Mouse (Mus musculus): ENCODE measurements around the gene C87436.
A peak's percentile ranks its signal among the peaks of the same experiment; 100 is the strongest.

The C87436 gene

DNA sequence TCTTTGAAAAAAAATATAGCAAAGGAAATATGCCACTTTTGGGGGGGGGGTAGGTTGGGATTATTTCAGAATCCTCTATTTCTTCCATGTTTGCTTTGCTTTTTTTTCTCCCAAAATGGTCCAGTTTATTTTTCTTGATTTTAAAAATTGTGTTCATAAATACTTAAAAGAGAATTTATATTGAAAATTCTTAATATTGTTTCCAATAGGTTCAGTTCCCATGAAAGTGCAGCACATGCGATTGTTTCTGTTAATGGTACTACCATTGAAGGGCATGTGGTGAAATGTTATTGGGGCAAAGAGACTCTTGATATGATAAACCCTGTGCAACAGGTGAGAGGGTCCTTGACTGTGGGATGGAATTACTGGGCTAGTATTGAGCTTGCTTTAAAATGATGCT lies 11.8 kb upstream of the C87436 start, which contains the start of gene Gm44790:
Gene Gm44790, plus strand, starts transcription at position 301 of the 400 bp plus-strand sequence.
- DNase-seq (ENCODE audit: low spot score in 2 of 2) = no peak

DNA sequence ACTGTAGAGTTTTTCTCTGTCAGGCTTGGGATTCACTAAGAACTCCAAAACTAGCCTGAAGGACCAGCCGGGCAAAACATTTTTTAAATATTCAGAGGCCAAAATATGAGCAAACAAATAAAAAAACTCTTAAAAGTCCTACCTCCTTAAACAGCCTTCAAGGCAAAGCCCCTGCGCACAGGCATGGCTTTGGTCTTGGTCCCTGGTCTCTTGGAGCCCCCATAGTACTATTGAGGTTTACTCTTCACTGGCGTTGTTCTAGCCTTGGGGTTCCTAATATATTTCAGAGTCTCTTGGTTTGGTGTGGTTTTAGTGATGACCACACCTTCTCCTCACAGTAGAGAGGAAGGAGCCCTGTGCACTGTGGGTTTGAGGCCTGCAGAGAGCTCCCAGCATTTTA lies 6.6 kb upstream of the C87436 start:
- no peak for DNase-seq (ENCODE audit: low spot score in 2 of 2)

DNA sequence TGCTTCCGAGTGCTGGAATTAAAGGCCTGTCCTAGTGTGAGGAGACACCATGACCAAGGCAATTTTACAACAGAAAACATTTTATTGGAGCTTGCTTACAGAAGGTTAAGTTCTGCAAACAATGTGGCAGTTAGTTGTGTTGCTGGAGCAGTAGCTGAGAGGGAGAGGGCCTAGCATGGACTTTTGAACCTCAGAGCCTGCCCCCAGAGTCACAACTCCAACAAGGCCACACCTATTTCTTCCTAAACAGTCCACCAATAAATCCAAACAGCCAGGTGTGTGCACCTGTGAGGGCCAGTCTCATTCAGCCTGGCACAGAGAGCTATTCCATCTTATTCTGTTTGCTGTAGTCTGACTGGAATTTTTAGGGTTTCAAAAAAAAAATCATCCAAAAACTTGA lies 4.5 kb upstream of the C87436 start:
- DNase-seq (ENCODE audit: low spot score in 2 of 2) = no peak

DNA sequence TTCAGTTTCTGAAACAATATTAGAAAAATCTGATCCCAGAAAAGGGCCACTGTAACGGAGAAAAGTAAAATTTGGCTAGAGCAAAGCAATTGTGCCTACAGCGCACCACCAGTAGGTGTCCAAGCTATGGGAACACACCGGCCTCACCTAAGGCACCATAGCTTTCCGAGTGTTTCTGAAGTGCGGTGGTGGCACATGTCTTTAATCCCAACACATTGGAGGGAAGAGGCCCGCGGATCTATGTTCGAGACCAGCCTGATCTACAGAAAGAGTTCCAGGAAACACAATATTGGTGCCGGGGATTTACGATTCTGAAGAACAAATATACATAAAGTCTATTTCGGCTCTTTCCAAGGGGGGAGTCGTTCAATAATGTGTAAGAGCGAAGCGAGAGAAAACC lies 463 bp upstream of the C87436 start:
- peak; percentile 47 to 63 for DNase-seq (ENCODE audit: low spot score in 2 of 2)

DNA sequence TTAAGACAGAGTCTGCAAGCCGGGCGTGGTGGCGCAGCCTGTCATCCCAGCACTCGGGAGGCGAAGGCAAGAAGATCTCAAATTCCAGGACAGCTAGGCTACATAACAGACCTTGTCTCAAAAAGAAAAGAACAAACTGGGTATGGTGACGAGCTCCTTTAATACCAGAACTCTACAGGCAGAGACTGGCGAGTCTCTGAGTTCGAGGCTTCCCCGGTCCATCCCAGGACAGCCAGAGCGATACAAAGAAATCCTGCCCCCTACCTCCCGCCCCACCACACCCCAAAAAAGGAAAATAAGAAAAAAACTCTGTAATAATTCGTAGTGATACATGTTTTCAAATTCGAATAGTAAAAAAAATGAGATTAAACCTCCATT lies 934 bp downstream of the C87436 start:
- DNase-seq (ENCODE audit: low spot score in 2 of 2) = no peak

DNA sequence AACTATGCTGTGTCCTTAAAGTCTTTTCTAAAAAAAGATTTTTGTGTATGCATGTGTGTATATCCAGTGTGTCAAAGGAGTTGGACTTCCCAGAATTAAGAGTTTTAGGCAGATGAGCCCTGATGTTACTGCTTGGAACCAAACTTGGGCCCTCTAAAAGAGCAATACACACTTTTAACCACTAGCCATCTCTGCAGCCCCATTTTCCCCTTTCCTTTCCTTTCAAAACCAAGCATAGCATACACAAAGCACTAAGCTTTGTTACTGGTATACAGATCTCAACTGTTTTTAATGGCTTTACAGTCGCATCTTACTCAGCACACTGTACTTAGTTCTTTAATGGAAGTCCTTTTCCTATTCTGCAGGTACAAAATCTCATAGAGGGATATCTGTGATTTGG lies 1.4 kb downstream of the C87436 start:
- DNase-seq (ENCODE audit: low spot score in 2 of 2) = no peak

DNA sequence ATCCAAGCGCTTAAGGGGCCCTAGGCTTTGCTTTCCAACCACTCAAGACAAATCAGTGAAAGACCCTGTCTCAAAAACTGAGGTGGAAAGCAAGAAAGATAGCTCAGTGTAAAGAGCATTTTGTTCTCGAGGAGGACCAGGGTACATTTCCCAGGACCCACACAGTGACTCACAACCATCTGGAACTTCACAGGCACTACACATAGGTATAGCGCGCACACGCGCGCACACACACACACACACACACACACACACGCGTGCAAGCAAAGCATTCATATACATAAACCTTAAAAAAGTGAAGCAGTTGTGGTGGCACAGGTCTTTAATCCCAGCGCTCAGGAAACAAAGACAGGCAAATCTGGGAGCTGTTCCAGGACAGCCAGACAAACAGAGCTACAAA lies 3.4 kb downstream of the C87436 start:
- no peak for DNase-seq (ENCODE audit: low spot score in 2 of 2)

DNA sequence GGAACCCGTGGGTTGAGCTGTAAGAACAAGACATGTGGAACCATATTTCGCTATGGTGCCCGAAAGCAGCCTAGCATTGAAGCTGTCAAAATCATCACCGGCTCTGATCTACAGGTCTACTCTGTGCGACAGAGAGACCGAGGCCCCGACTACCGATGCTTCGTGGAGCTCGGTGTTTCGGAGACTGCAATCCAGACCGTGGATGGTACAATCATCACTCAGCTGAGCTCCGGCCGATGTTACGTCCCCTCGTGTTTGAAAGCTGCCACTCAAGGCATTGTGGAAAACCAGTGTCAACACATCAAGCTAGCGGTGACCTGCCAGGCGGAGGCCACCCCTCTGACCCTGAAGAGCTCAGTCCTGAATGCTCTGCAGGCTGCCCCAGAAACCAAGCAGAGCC lies 7.4 kb downstream of the C87436 start:
- no peak for DNase-seq (ENCODE audit: low spot score in 2 of 2)

DNA sequence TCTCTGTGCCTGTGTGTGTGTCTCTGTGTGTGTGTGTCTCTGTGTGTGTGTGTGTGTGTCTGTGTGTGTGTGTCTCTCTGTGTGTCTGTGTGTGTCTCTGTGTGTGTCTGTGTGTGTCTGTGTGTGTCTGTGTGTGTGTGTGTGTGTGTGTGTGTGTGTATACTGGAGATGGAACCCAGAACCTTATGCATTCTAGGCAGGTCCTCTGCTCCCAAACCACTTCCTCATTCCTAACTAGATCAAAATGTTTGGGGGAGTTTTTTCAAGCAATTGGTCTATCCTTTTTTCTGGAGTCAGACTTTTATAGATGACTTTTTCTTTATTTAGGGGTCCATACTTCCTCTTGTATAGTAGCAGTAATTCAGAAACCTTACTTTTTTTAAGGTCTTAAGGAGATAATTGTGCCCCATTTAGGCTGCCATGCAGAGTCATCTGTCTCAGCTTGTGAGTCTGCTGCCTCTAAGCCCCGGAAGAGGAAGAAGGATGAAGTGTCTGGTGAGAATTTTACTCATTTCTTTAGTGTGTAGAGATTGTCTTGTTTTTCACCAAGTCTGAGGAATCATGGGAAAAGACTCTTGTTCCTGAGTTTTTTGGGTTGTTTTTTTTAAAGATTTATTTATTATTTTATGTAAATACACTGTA lies 8.9 kb downstream of the C87436 start:
- DNase-seq (ENCODE audit: low spot score in 2 of 2) = no peak

DNA sequence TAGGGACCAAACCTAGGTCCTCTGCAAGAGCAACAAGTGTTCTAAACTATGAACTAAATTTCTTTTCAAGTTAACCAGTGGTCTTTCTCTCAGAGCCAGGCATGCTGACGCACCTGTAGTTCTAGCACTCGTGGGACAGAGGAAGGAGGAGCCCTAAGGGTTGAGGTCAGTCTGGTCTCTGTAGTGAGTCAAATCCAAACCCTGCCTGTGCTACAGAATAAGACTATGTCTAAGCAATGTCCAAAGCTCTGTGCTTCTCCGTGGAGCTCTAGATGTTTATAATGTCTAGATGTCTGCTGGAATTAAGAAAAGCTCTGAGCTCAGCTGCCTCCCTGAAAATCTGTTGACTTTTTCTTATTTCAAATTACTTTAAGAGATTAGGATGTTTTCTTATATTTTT lies 18.6 kb downstream of the C87436 start:
- no peak for DNase-seq (ENCODE audit: low spot score in 2 of 2)

DNA sequence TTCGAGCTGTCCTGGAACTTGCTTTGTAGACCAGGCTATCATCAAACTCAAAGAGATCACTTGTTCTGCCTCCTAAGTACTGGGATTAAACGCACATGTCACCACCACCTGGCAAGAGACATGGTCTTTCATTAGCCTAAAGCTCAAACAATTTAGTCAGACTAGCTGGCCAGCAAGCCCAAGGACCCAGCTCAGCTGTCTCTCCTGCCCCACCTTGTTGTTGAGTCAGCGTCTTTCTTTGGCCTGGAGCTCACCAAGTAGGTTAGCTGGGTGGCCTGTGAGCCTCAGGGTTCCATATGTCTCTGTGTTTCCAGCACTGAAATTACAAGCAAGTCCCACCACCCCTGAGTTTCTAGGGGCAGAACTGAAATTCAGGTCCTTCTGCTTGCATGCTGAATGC lies 24.9 kb downstream of the C87436 start:
- DNase-seq (ENCODE audit: low spot score in 2 of 2) = no peak

DNA sequence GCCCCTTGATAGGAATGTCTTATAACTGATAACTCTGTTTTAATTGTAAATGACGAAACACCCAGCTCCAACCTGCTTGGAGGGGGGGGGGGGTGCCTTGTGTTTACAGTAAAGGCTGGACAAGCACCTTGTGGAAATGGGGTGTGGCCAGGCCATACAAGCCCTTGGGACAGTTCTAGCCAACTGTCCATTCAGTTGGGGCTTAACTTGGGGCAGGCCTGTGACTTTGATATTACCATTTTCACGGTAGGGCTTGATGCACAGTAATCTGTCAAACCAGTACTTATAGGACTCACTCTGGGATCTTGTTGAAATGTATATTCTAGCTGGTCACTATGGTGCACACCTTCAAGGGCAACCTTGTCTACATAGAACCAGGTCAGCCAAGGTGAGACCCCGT lies 33.1 kb downstream of the C87436 start:
- no peak for DNase-seq (ENCODE audit: low spot score in 2 of 2)

DNA sequence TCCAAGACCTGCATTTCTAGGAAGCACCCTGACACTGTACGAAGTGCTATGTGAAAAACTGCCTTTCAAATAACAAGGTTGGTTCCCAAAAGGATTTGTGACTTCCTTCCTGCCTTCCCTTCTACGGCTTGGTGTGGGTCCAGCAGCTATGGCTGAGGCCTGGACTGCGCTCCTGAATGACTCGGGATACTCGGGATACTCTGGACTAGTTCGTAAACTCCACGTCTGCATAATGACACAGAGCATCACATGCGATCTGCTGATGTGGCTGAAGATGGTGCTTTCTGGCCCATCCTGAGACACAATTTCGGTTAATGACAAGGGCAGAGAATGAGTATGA lies 33.6 kb downstream of the C87436 start:
- DNase-seq (ENCODE audit: low spot score in 2 of 2) = no peak

DNA sequence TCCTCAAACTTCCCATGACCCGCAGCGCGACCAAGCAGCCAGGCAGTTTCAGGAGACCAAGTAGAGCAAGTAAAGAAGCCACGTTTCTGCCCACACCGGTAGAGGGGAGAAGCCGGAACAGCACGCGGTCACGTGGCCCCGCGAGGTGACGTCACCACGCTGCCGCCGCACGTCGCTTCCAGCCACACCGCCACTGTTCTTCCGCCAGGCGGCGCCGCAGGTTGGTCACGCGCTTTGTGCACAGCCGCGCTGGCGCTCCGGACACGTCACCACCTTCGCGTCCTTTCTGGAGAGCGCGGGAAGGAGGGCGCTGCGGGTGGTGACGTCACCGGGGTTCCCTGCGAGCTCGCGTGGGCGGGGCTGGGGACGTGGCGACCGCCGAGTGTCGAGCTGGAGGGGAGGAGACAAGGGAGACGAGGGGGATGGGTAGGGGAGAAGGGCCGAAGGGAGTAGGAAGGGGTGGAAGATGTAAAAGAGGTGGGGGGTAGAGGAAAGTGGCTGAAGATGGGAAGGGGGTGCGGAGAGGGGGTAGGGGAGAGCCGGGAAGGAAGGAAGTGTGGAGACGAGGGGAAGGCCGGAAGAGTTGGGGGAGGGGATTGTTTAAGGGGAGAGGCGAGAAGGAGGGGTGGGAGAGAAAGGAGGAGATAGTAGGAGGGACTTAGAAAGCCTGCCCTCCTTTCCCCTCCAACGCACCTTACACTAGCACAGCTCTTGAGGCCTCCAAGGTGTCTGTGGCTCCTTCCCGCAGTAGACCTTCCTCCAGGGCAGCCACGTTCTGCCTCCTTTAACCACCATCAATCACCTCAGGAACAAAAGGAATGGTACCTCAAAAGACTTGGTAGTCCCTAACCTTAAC lies 34.2 kb downstream of the C87436 start:
- peak; percentile 99 for DNase-seq (ENCODE audit: low spot score in 2 of 2)

DNA sequence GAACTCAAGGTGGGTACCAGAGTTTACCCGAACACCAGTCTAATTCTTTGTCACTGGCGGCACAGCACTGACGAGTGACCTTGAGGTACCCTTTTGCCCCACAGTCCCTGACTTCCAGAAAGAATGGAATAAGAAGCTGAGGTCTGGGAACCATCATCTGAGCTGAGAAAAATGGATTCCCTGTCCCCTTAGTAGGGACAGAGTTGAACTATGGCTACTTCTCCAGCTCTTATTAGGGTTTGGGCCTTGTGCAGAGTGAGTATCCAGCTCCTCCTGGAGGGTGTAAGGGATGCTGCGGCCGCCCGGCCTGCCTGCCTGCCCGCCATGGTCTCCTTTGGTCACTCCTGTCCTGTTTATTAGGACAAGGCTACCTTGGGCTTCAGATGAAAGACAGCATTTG lies 34.9 kb downstream of the C87436 start:
- no peak for DNase-seq (ENCODE audit: low spot score in 2 of 2)

DNA sequence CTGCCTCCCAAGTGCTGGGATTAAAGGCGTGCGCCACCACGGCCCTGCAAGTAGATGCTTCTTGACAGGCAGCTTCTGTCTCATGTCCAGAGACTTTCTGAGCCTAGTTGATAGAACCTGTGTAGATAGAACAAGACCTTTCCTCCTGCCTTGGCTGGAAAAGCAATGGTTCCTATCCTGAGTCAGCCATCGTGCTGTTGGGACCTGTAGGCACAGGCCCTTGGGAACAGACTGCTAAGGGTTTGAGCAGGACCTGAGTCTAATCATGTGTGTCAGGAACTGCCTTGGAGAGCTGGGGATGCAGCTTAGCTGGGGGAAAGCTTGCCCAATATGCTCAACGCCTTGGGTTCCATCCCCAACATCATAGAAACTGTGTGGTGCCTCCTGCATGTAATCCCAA lies 35.9 kb downstream of the C87436 start:
- no peak for DNase-seq (ENCODE audit: low spot score in 2 of 2)

DNA sequence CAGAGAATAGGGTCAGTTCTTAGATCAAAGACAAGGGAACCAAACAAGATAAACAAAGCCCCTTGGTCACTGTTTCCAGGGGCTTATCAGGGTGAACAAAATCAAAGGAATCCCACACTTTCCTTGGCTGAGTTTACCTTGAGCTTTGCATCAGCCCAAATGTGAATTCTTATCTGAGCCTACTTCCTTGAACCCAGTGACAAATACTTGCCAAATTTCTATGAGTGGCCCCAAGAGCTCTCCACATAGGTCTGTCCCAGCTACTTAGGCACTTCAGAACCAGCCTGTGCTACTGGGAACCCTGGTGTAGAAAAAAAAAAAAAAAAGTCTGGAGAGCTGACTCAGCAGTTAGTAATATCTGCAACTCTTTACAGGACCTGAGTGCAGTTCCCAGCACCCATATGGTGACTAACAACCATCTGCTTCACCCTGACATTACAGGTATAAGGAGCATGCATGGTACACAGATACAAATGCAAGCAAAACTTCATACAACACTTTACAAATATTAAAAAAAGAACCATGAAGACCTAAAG lies 36.5 kb downstream of the C87436 start:
- DNase-seq (ENCODE audit: low spot score in 2 of 2) = no peak

DNA sequence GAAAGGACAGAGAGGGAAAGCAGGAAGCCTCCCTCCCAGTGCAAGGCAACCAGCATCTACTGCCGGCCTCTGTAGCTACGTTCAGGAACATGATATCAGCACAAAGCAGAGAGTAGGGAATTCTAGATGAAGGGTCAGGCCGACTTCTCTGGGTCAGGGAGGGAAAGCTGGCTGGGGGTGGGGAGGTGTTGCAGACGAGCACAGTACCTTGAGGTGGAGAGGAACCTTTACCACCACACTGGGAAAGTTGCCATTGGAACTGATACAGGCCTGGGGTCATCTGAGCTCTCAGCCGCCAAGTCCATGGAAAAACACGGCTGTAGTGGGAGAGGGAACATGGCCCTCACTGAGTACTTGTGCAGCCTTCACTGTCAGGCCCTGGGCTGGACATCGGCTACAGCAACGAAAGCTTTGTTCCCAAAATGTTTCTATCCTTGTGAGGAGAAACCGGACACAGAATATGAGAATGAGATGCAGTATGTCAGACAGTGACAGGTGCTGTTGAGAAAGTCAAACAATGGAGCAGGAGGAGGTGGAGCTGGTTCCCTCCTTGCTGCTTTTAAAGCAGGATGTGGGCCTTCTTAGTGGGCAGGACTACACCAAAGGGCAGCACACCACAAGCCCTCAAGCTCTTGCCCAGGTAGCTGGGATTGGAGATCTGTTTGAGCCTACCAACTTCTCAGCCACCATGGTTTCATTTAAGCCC lies 37.4 kb downstream of the C87436 start:
- DNase-seq (ENCODE audit: low spot score in 2 of 2) = no peak

DNA sequence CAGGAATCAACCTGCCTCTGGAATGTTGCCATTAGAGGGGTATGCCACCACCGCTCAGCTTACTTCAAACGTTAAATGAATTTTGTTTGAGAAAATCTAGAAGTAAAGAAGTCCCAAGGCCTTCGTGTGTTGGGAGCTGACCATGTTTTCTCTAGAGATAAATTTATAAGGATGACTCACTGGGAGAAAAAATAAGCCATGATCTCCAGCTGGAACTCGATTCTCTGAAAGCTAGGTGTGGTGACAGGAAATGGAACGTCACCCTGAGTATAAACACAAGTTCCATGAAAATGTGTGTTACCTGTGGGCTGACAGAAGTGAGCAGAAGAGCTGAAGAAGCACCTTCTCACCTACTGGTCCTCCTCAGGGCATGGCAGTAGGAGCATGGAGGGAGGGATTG lies 38.8 kb downstream of the C87436 start:
- no peak for DNase-seq (ENCODE audit: low spot score in 2 of 2)

DNA sequence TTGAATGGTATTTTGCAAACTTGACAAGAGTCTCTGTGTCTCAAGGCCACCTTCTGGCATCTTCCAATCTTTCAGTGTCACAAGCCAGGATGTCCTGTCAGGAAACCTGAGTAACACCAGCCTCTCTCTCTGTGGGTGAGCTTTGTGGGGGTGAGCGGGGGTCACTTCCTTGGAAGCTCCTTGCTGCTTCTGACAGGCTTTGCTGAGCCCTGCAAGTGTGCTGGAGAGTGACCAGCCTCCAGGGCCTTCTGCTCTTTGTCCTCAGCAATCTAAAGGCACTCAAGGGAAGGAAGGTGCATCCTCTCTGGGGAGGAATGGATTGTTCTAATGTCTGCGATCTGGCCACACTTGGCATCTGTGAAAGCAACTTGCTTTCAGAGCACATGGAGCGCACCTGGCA lies 41.1 kb downstream of the C87436 start:
- DNase-seq (ENCODE audit: low spot score in 2 of 2) = no peak

DNA sequence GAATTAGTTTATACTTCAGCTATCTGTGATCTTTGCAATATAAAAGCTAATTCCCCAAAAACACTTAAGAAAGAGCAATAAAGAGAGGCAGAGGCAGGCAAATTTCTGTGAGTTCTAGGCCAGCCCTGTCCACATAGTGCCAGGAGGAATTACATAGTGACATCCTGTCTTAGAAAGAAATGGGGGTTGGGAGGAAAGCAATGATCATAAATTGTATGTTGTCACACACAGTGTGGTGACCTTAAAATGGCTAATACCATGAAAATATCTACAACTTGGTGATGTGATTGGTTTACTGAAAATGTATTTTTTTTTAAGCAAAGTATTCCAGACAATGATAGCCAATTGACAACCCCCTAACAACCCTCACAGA lies 41.6 kb downstream of the C87436 start:
- no peak for DNase-seq (ENCODE audit: low spot score in 2 of 2)

DNA sequence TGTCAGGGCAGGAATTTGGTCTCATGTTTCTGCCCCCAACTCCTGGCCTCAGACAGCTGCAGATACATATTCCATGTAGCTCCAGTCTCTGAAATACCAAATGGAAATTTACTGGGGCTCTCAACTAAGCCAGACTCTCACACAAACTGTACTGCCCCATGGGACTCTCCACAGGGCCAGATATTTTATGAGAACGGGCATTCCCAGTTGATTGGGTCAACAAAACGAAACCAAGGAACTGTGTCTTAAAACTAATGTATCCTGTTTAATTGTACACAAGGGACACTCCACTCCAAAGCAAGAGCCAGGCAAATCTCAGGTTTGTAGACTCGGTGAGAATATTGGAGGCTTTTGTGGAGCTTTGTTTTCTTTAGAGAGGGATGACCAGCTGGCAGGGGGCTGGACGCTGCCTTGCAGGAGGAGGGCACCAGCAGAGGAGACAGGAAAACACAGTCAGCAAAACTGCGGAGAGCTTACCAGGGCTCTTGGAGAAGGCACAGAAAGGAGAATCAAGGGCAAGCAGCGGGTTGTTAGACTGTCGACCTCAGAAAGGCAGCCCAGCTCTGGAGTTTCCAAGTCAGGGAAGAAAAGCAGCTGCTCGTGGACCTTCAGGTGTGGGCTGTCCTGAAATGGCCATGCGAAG lies 42.1 kb downstream of the C87436 start:
- no peak for DNase-seq (ENCODE audit: low spot score in 2 of 2)
